Mouse (Mus musculus): ENCODE data around the gene Hacd1. TPM values are rescaled to one million over a fixed set of nuclear protein-coding genes. Genes with fewer than 3 reads are reported as not detected.

Hacd1 gene
- polyA plus RNA-seq, 1 experiment from 2014 or later, result 52.1 TPM

GRCm38 (mm10) chr2:13806120-13806519 lies 249.8 kb downstream of the Hacd1 start:
- Histone ChIP-seq H3K4me2 (replicated peaks; ENCODE audit: low read depth, low read length) (no peak overlapping the region), H3K4me1 (ENCODE audit: control insufficient read depth, insufficient read depth, low read length) (no peaks in the 10 kb centered on the region), H3K4me3 (ENCODE audit: low read length) (no peak overlapping the region), H3K9ac (ENCODE audit: low read depth, low read length) (no peak overlapping the region), H3K27ac (ENCODE audit: low read depth, low read length) (no peak overlapping the region), H3K9me3 (ENCODE audit: control insufficient read depth, low read length) (no peaks in the 10 kb centered on the region), H3K27me3 (ENCODE audit: control insufficient read depth, insufficient read depth, low read length) (no peaks in the 10 kb centered on the region), H3K36me3 (ENCODE audit: control insufficient read depth, insufficient read depth, low read length) (no peaks in the 10 kb centered on the region)
- ATAC-seq (ENCODE audit: low FRiP score, low TSS enrichment), result no peak
- WGBS, result 93% methylated on average over 3 of the region's 3 CpGs

DNA sequence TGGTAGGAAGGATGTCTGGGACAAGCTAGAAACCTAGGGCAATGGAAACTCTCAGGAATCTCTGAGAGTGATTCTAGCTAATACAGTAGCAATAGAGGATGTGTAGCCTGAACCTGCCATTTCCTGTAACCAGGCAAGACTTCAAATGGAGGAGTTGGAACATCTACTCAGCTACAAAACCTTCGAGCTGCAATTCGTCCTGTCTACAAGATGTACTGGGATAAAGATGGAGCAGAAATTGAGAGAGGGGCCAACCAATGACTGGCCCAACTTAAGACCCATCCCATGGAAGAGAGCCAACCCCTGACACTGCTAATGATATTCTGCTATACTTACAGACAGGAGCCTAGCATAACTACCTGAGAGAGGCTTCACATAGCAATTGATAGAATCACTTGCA lies 255.3 kb downstream of the Hacd1 start:
- H3K4me1 ChIP-seq (ENCODE audit: control insufficient read depth, insufficient read depth, low read length), result no peaks in the 10 kb centered on the region
- no peaks in the 10 kb centered on the region for H3K36me3 ChIP-seq (ENCODE audit: control insufficient read depth, insufficient read depth, low read length)
- no peaks in the 10 kb centered on the region for H3K27me3 ChIP-seq (ENCODE audit: control insufficient read depth, insufficient read depth, low read length)
- 90% methylated on average over 2 of the region's 2 CpGs for WGBS
- H3K4me3 ChIP-seq (ENCODE audit: low read length), result no peak overlapping the region
- H3K27ac ChIP-seq (ENCODE audit: low read depth, low read length), result no peak overlapping the region
- H3K9ac ChIP-seq (ENCODE audit: low read depth, low read length), result no peak overlapping the region
- no peaks in the 10 kb centered on the region for H3K9me3 ChIP-seq (ENCODE audit: control insufficient read depth, low read length)
- H3K4me2 ChIP-seq (replicated peaks; ENCODE audit: low read depth, low read length), result no peak overlapping the region
- ATAC-seq (ENCODE audit: low FRiP score, low TSS enrichment), result no peak

Other genes starting within 250 kb of the Hacd1 start
- gene Stam, start 18.0 kb upstream of the Hacd1 start, polyA plus RNA-seq (2014; fragmentation: Nextera tagmentation; extraction: Ambion mirVana), result 61.4 and 64.7 TPM in 2 replicates
- 0.07 and 0.11 TPM in 2 replicates for gene Tmem236, start 118.4 kb upstream of the Hacd1 start, polyA plus RNA-seq (2014; fragmentation: Nextera tagmentation; extraction: Ambion mirVana)
- 3.9 and 5.0 TPM in 2 replicates for gene Mrc1, start 173.3 kb upstream of the Hacd1 start, polyA plus RNA-seq (2014; fragmentation: Nextera tagmentation; extraction: Ambion mirVana)

Measured in kidney, embryonic 14.5 days (tissue).